Mouse (Mus musculus) limb, embryonic 14.5 days (tissue): Measurements from ENCODE around the gene Isg20l2. TPM values are rescaled to one million over a fixed set of nuclear protein-coding genes. Genes with fewer than 3 reads are reported as not detected.

Experiments
- ATAC-seq: fragments of 200-750 bp; cut with Nextera tagmentation; 2 replicates; pipeline ENCODE4 v1.8.0; 2017; ENCODE audit warnings: low read depth, moderate number of reproducible peaks, moderate TSS enrichment; ENCODE audit not compliant: low FRiP score
- DNase-seq: peaks from one replicate; pipeline ENCODE4 v3.0.0-alpha.2; 2015; ENCODE audit warnings: low spot score
- H3K27ac ChIP-seq: fragments of 300-500 bp; sonication (generic); replicated peaks from 2 replicates; pipeline ENCODE4 v1.5.1; 2014; ENCODE audit warnings: low read depth, mild to moderate bottlenecking, low read length, moderate library complexity, mixed read lengths
- H3K27me3 ChIP-seq: fragments of 300-500 bp; sonication (generic); 2 replicates; pipeline ENCODE4 v1.6.1; 2014; ENCODE audit warnings: low read length, mixed read lengths; ENCODE audit not compliant: control insufficient read depth, insufficient read depth
- H3K36me3 ChIP-seq: fragments of 300-500 bp; sonication (generic); 2 replicates; pipeline ENCODE4 v1.6.1; 2014; ENCODE audit warnings: mild to moderate bottlenecking, low read length, moderate library complexity, mixed read lengths; ENCODE audit not compliant: control insufficient read depth, insufficient read depth
- H3K4me1 ChIP-seq: fragments of 300-500 bp; sonication (generic); 2 replicates; pipeline ENCODE4 v1.6.1; 2014; ENCODE audit warnings: antibody characterized with exemption, low read length, mixed read lengths; ENCODE audit not compliant: control insufficient read depth, insufficient read depth
- H3K4me2 ChIP-seq: fragments of 300-500 bp; sonication (generic); replicated peaks from 2 replicates; pipeline ENCODE4 v1.6.1; 2014; ENCODE audit warnings: low read depth, mild to moderate bottlenecking, low read length, moderate library complexity; ENCODE audit not compliant: severe bottlenecking
- H3K4me3 ChIP-seq: fragments of 300-500 bp; sonication (generic); replicated peaks from 2 replicates; pipeline ENCODE4 v1.5.1; 2014; ENCODE audit warnings: low read length
- H3K9ac ChIP-seq: fragments of 300-500 bp; sonication (generic); 2 replicates; pipeline ENCODE4 v1.6.1; 2014; ENCODE audit warnings: mild to moderate bottlenecking, low read depth, low read length, moderate library complexity; ENCODE audit not compliant: severe bottlenecking
- H3K9me3 ChIP-seq: fragments of 300-500 bp; sonication (generic); 2 replicates; pipeline ENCODE4 v1.6.1; 2016; ENCODE audit warnings: low read length; ENCODE audit not compliant: control insufficient read depth
- POLR2A ChIP-seq: fragments of 200-500 bp; IDR thresholded peaks from 2 replicates; pipeline ENCODE4 v1.8.0; 2012; ENCODE audit warnings: inconsistent platforms, mild to moderate bottlenecking, moderate library complexity, borderline replicate concordance; ENCODE audit not compliant: insufficient read depth, insufficient read length; ENCODE audit errors: extremely low read depth
- WGBS: fragments of 180-500 bp; shearing (Covaris S2); extraction: QIAGEN DNeasy Blood & Tissue Kit; methylation state at CpG from one replicate; pipeline ENCODE4 v1.1.7; 2014; 5-methylcytosine and 5-hydroxymethylcytosine counted together
- polyA plus RNA-seq, 2 experiments: library from polyadenylated mRNA; depleted of rRNA in 1 of 2; stranded (reverse) in 1 of 2; unstranded in 1 of 2; fragments of >200 nt; fragmentation: Nextera tagmentation in 1 of 2; extraction: Ambion mirVana in 1 of 2; gene quantifications; 2 replicates each; pipeline versions ENCODE4 v1.2.1 to v1.2.3; 2012 to 2014

The Isg20l2 gene
- polyA plus RNA-seq, 2 experiments, result 26.7 to 39.7 TPM

- ATAC-seq (peak; percentile 85), DNase-seq (peak; percentile 93)
- Histone ChIP-seq H3K9me3 (no peaks in the 10 kb centered on the region), H3K9ac (peak within 1 kb of the TSS; percentile 74), H3K27ac (peak within 1 kb of the TSS; percentile 81), H3K4me3 (peak within 1 kb of the TSS; percentile 70), H3K27me3 (no peaks in the 10 kb centered on the region), H3K4me2 (peak within 1 kb of the TSS; percentile 79), H3K36me3 (peaks cover 52% of the 10 kb centered on the region), H3K4me1 (peaks cover 4% of the 10 kb centered on the region; the same call in 1 of the 2 replicates)
- TF ChIP-seq POLR2A, result no peak
- WGBS, result under 1% methylated on average over 30 of the region's 30 CpGs
Observed at GRCm38 (mm10) chr3:87919336-87920108, 10.6 kb upstream of the Isg20l2 start, which contains the start of gene Mrpl24. Gene Mrpl24, plus strand, starts transcription at chr3:87919506.

GRCm38 (mm10) chr3:87920270-87920943, 9.7 kb upstream of the Isg20l2 start:
- H3K4me3 ChIP-seq, result peak overlapping the region; percentile 70
- ATAC-seq, result no peak
- H3K27ac ChIP-seq, result no peak overlapping the region
- no peak for TF ChIP-seq POLR2A
- H3K27me3 ChIP-seq, result no peaks in the 10 kb centered on the region
- peaks cover 52% of the 10 kb centered on the region for H3K36me3 ChIP-seq
- H3K9me3 ChIP-seq, result no peaks in the 10 kb centered on the region
- no peak for DNase-seq
- WGBS, result 69% methylated on average over 9 of the region's 9 CpGs
- H3K9ac ChIP-seq, result peak overlapping the region; percentile 74
- peak overlapping the region; percentile 79 for H3K4me2 ChIP-seq
- H3K4me1 ChIP-seq, result peaks cover 4% of the 10 kb centered on the region; the same call in 1 of the 2 replicates

- DNase-seq, result no peak
- TF ChIP-seq POLR2A, result no peak
- 93% methylated on average over 7 of the region's 7 CpGs for WGBS
- Histone ChIP-seq H3K9ac (no peak overlapping the region), H3K9me3 (no peaks in the 10 kb centered on the region), H3K4me3 (no peak overlapping the region), H3K27ac (no peak overlapping the region), H3K4me1 (peaks cover 10% of the 10 kb centered on the region), H3K4me2 (no peak overlapping the region), H3K27me3 (no peaks in the 10 kb centered on the region), H3K36me3 (peaks cover 54% of the 10 kb centered on the region)
- ATAC-seq, result no peak
Observed at GRCm38 (mm10) chr3:87924996-87925395, 5.1 kb upstream of the Isg20l2 start.

- no peak for ATAC-seq
- Histone ChIP-seq H3K27me3 (no peaks in the 10 kb centered on the region), H3K4me3 (no peak overlapping the region), H3K9ac (no peak overlapping the region), H3K9me3 (no peaks in the 10 kb centered on the region), H3K36me3 (peaks cover 53% of the 10 kb centered on the region), H3K4me2 (no peak overlapping the region), H3K4me1 (peaks cover 14% of the 10 kb centered on the region), H3K27ac (no peak overlapping the region)
- no peak for DNase-seq
- TF ChIP-seq POLR2A, result no peak
- 90% methylated on average over 5 of the region's 5 CpGs for WGBS
Observed at GRCm38 (mm10) chr3:87927452-87927851, 2.7 kb upstream of the Isg20l2 start.

- peak overlapping the region; percentile 78 for H3K27ac ChIP-seq
- DNase-seq (no peak), ATAC-seq (peak; percentile 27; the same call in 1 of the 2 replicates)
- H3K4me3 ChIP-seq, result peak overlapping the region; percentile 81
- peaks cover 50% of the 10 kb centered on the region for H3K36me3 ChIP-seq
- no peak for TF ChIP-seq POLR2A
- H3K4me2 ChIP-seq, result peak overlapping the region; percentile 66
- peak overlapping the region; percentile 78 for H3K9ac ChIP-seq
- H3K27me3 ChIP-seq, result no peaks in the 10 kb centered on the region
- no peaks in the 10 kb centered on the region for H3K9me3 ChIP-seq
- peaks cover 14% of the 10 kb centered on the region for H3K4me1 ChIP-seq
- WGBS, result 4% methylated on average over 25 of the region's 26 CpGs
Observed at GRCm38 (mm10) chr3:87929341-87930077, 605 bp upstream of the Isg20l2 start.
